Mouse (Mus musculus): ENCODE measurements around the gene Slc36a2. TPM values are rescaled to one million over a fixed set of nuclear protein-coding genes. Genes with fewer than 3 reads are reported as not detected.

Slc36a2 gene
- polyA plus RNA-seq (2015; fragmentation: Nextera tagmentation; extraction: Ambion mirVana): 8.8 and 9.6 TPM in 2 replicates

GRCm38 (mm10) chr11:55184733-55185291 is at the start of gene Slc36a2:
Gene Slc36a2, minus strand, starts transcription at chr11:55185077.
- ATAC-seq (ENCODE audit: low read depth): peak; percentile 18; the same call in 1 of the 2 replicates
- H3K36me3 ChIP-seq (ENCODE audit: control insufficient read depth, insufficient read depth, low read length): no peaks in the 10 kb centered on the region
- no peak within 1 kb of the TSS for H3K9ac ChIP-seq (ENCODE audit: low read length)
- H3K27me3 ChIP-seq (ENCODE audit: control insufficient read depth, insufficient read depth, low read depth, low read length): no peaks in the 10 kb centered on the region
- peak within 1 kb of the TSS; percentile 66 for H3K27ac ChIP-seq (ENCODE audit: low read length)
- H3K4me1 ChIP-seq (replicated peaks; ENCODE audit: control insufficient read depth, insufficient read depth, low read length): peaks cover 3% of the 10 kb centered on the region; the same call in 1 of the 2 replicates
- H3K4me3 ChIP-seq (ENCODE audit: low read length): no peak within 1 kb of the TSS
- no peaks in the 10 kb centered on the region for H3K9me3 ChIP-seq (ENCODE audit: control insufficient read depth, low read length)
- WGBS: 26% methylated on average over 10 of the region's 10 CpGs
- peak within 1 kb of the TSS; percentile 15; the same call in 1 of the 2 replicates for H3K4me2 ChIP-seq (ENCODE audit: low read depth, low read length)

- no peak overlapping the region for H3K27ac ChIP-seq (ENCODE audit: low read length)
- no peaks in the 10 kb centered on the region for H3K4me1 ChIP-seq (replicated peaks; ENCODE audit: control insufficient read depth, insufficient read depth, low read length)
- H3K9me3 ChIP-seq (ENCODE audit: control insufficient read depth, low read length): no peaks in the 10 kb centered on the region
- H3K27me3 ChIP-seq (ENCODE audit: control insufficient read depth, insufficient read depth, low read depth, low read length): no peaks in the 10 kb centered on the region
- H3K9ac ChIP-seq (ENCODE audit: low read length): no peak overlapping the region
- H3K4me3 ChIP-seq (ENCODE audit: low read length): no peak overlapping the region
- WGBS: 84% methylated on average over 7 of the region's 7 CpGs
- no peak for ATAC-seq (ENCODE audit: low read depth)
- H3K36me3 ChIP-seq (ENCODE audit: control insufficient read depth, insufficient read depth, low read length): peaks cover 2% of the 10 kb centered on the region
- no peak overlapping the region for H3K4me2 ChIP-seq (ENCODE audit: low read depth, low read length)
These were observed 49.4 kb upstream of the Slc36a2 start for GRCm38 (mm10) chr11:55234288-55234687.

- H3K9ac ChIP-seq (ENCODE audit: low read length): no peak overlapping the region
- no peak overlapping the region for H3K4me2 ChIP-seq (ENCODE audit: low read depth, low read length)
- no peak overlapping the region for H3K4me3 ChIP-seq (ENCODE audit: low read length)
- peaks cover 2% of the 10 kb centered on the region for H3K36me3 ChIP-seq (ENCODE audit: control insufficient read depth, insufficient read depth, low read length)
- H3K9me3 ChIP-seq (ENCODE audit: control insufficient read depth, low read length): no peaks in the 10 kb centered on the region
- ATAC-seq (ENCODE audit: low read depth): no peak
- H3K27me3 ChIP-seq (ENCODE audit: control insufficient read depth, insufficient read depth, low read depth, low read length): no peaks in the 10 kb centered on the region
- 88% methylated on average over 6 of the region's 6 CpGs for WGBS
- H3K4me1 ChIP-seq (replicated peaks; ENCODE audit: control insufficient read depth, insufficient read depth, low read length): no peaks in the 10 kb centered on the region
- no peak overlapping the region for H3K27ac ChIP-seq (ENCODE audit: low read length)
These were observed 46.2 kb upstream of the Slc36a2 start for GRCm38 (mm10) chr11:55231034-55231433.

- 86% methylated on average over 7 of the region's 7 CpGs for WGBS
- H3K36me3 ChIP-seq (ENCODE audit: control insufficient read depth, insufficient read depth, low read length): peaks cover 6% of the 10 kb centered on the region; the same call in 1 of the 2 replicates
- 0 out of 2 replicates have a peak, but pooled peaks cover 4% of the 10 kb centered on the region for H3K4me1 ChIP-seq (replicated peaks; ENCODE audit: control insufficient read depth, insufficient read depth, low read length)
- ATAC-seq (ENCODE audit: low read depth): no peak
- no peaks in the 10 kb centered on the region for H3K9me3 ChIP-seq (ENCODE audit: control insufficient read depth, low read length)
- no peak overlapping the region for H3K27ac ChIP-seq (ENCODE audit: low read length)
- H3K9ac ChIP-seq (ENCODE audit: low read length): no peak overlapping the region
- no peak overlapping the region for H3K4me3 ChIP-seq (ENCODE audit: low read length)
- no peak overlapping the region for H3K4me2 ChIP-seq (ENCODE audit: low read depth, low read length)
- H3K27me3 ChIP-seq (ENCODE audit: control insufficient read depth, insufficient read depth, low read depth, low read length): no peaks in the 10 kb centered on the region
These were observed 36.4 kb upstream of the Slc36a2 start for GRCm38 (mm10) chr11:55221306-55221705.

GRCm38 (mm10) chr11:55218473-55218872 is 33.6 kb upstream of the Slc36a2 start:
- H3K9me3 ChIP-seq (ENCODE audit: control insufficient read depth, low read length): no peaks in the 10 kb centered on the region
- H3K36me3 ChIP-seq (ENCODE audit: control insufficient read depth, insufficient read depth, low read length): peaks cover 2% of the 10 kb centered on the region; the same call in 1 of the 2 replicates
- 67% methylated on average over 3 of the region's 3 CpGs for WGBS
- H3K4me3 ChIP-seq (ENCODE audit: low read length): no peak overlapping the region
- no peaks in the 10 kb centered on the region for H3K27me3 ChIP-seq (ENCODE audit: control insufficient read depth, insufficient read depth, low read depth, low read length)
- H3K9ac ChIP-seq (ENCODE audit: low read length): no peak overlapping the region
- peaks cover 8% of the 10 kb centered on the region; the same call in 1 of the 2 replicates for H3K4me1 ChIP-seq (replicated peaks; ENCODE audit: control insufficient read depth, insufficient read depth, low read length)
- ATAC-seq (ENCODE audit: low read depth): no peak
- H3K4me2 ChIP-seq (ENCODE audit: low read depth, low read length): no peak overlapping the region
- no peak overlapping the region for H3K27ac ChIP-seq (ENCODE audit: low read length)

- no peak overlapping the region for H3K4me3 ChIP-seq (ENCODE audit: low read length)
- WGBS: 84% methylated on average over 7 of the region's 7 CpGs
- H3K9ac ChIP-seq (ENCODE audit: low read length): no peak overlapping the region
- no peaks in the 10 kb centered on the region for H3K9me3 ChIP-seq (ENCODE audit: control insufficient read depth, low read length)
- no peak for ATAC-seq (ENCODE audit: low read depth)
- no peak overlapping the region for H3K27ac ChIP-seq (ENCODE audit: low read length)
- peaks cover 8% of the 10 kb centered on the region; the same call in 1 of the 2 replicates for H3K4me1 ChIP-seq (replicated peaks; ENCODE audit: control insufficient read depth, insufficient read depth, low read length)
- H3K4me2 ChIP-seq (ENCODE audit: low read depth, low read length): no peak overlapping the region
- H3K36me3 ChIP-seq (ENCODE audit: control insufficient read depth, insufficient read depth, low read length): peaks cover 2% of the 10 kb centered on the region; the same call in 1 of the 2 replicates
- no peaks in the 10 kb centered on the region for H3K27me3 ChIP-seq (ENCODE audit: control insufficient read depth, insufficient read depth, low read depth, low read length)
These were observed 33.0 kb upstream of the Slc36a2 start for GRCm38 (mm10) chr11:55217880-55218279.

- Histone ChIP-seq H3K4me1 (replicated peaks; ENCODE audit: control insufficient read depth, insufficient read depth, low read length) (peaks cover 8% of the 10 kb centered on the region; the same call in 1 of the 2 replicates), H3K27me3 (ENCODE audit: control insufficient read depth, insufficient read depth, low read depth, low read length) (no peaks in the 10 kb centered on the region), H3K9ac (ENCODE audit: low read length) (no peak overlapping the region), H3K4me3 (ENCODE audit: low read length) (no peak overlapping the region), H3K36me3 (ENCODE audit: control insufficient read depth, insufficient read depth, low read length) (peaks cover 2% of the 10 kb centered on the region; the same call in 1 of the 2 replicates), H3K27ac (ENCODE audit: low read length) (no peak overlapping the region), H3K4me2 (ENCODE audit: low read depth, low read length) (no peak overlapping the region), H3K9me3 (ENCODE audit: control insufficient read depth, low read length) (no peaks in the 10 kb centered on the region)
- ATAC-seq (ENCODE audit: low read depth): no peak
- 66% methylated on average over 4 of the region's 4 CpGs for WGBS
These were observed 32.5 kb upstream of the Slc36a2 start for GRCm38 (mm10) chr11:55217418-55217817.

- no peak overlapping the region for H3K4me2 ChIP-seq (ENCODE audit: low read depth, low read length)
- H3K4me3 ChIP-seq (ENCODE audit: low read length): no peak overlapping the region
- H3K27ac ChIP-seq (ENCODE audit: low read length): peak overlapping the region; percentile 79
- WGBS: 47% methylated on average over 13 of the region's 13 CpGs
- peaks cover 8% of the 10 kb centered on the region; the same call in 1 of the 2 replicates for H3K4me1 ChIP-seq (replicated peaks; ENCODE audit: control insufficient read depth, insufficient read depth, low read length)
- peak; percentile 81 for ATAC-seq (ENCODE audit: low read depth)
- no peak overlapping the region for H3K9ac ChIP-seq (ENCODE audit: low read length)
- H3K36me3 ChIP-seq (ENCODE audit: control insufficient read depth, insufficient read depth, low read length): peaks cover 2% of the 10 kb centered on the region; the same call in 1 of the 2 replicates
- no peaks in the 10 kb centered on the region for H3K9me3 ChIP-seq (ENCODE audit: control insufficient read depth, low read length)
- no peaks in the 10 kb centered on the region for H3K27me3 ChIP-seq (ENCODE audit: control insufficient read depth, insufficient read depth, low read depth, low read length)
These were observed 32.0 kb upstream of the Slc36a2 start for GRCm38 (mm10) chr11:55216830-55217229.

GRCm38 (mm10) chr11:55216061-55216460 is 31.2 kb upstream of the Slc36a2 start:
- Histone ChIP-seq H3K4me3 (ENCODE audit: low read length) (no peak overlapping the region), H3K27ac (ENCODE audit: low read length) (no peak overlapping the region; the same call in 1 of the 2 replicates), H3K4me2 (ENCODE audit: low read depth, low read length) (no peak overlapping the region), H3K9me3 (ENCODE audit: control insufficient read depth, low read length) (no peaks in the 10 kb centered on the region), H3K4me1 (replicated peaks; ENCODE audit: control insufficient read depth, insufficient read depth, low read length) (peaks cover 8% of the 10 kb centered on the region; the same call in 1 of the 2 replicates), H3K27me3 (ENCODE audit: control insufficient read depth, insufficient read depth, low read depth, low read length) (no peaks in the 10 kb centered on the region), H3K9ac (ENCODE audit: low read length) (no peak overlapping the region), H3K36me3 (ENCODE audit: control insufficient read depth, insufficient read depth, low read length) (peaks cover 2% of the 10 kb centered on the region; the same call in 1 of the 2 replicates)
- no peak for ATAC-seq (ENCODE audit: low read depth)
- WGBS: 50% methylated on average over 4 of the region's 4 CpGs
